Mouse (Mus musculus): ENCODE data around the gene Abcf3.

GRCm38 (mm10) chr16:20536081-20536665 lies 12.2 kb upstream of the Abcf3 start:
- no peak for TF ChIP-seq EP300 (IDR thresholded peaks at IDR 0.05; ENCODE audit: low read depth)
- no peak for TF ChIP-seq CTCF (IDR thresholded peaks at IDR 0.05; ENCODE audit: low read depth)
